Mouse (Mus musculus) layer of hippocampus, adult 2 months (tissue): ENCODE data around the gene Lrrn4cl. TPM values are rescaled to one million over a fixed set of nuclear protein-coding genes. Genes with fewer than 3 reads are reported as not detected.
"Not testable (repeated sequence)": the region's sequence is repeated elsewhere in the genome, so short reads cannot be mapped to it uniquely, and the experiment has no call there.

Source experiments
- DNase-seq, 2 experiments: peaks; one replicate each; pipeline ENCODE4 v3.0.0; 2022; ENCODE audit warnings: low spot score in 2 of 2
- H3K27ac ChIP-seq: fragments of 200-600 bp; 2 replicates; pipeline ENCODE4 v1.8.1; 2022
- H3K4me3 ChIP-seq: fragments of 200-600 bp; 2 replicates; pipeline ENCODE4 v1.8.1; 2022; ENCODE audit warnings: mild to moderate bottlenecking
- CTCF ChIP-seq: fragments of 200-600 bp; conservative IDR thresholded peaks from 2 replicates; pipeline ENCODE4 v1.8.1; 2022; ENCODE audit warnings: antibody characterized with exemption, mild to moderate bottlenecking, moderate library complexity
- total RNA-seq, 2 experiments: library from RNA; stranded (reverse); gene quantifications; 2 replicates each; pipeline ENCODE4 v1.2.3; 2021

Gene Lrrn4cl
- total RNA-seq, 2 experiments from 2014 or later, result 0.32 to 0.44 TPM

DNA sequence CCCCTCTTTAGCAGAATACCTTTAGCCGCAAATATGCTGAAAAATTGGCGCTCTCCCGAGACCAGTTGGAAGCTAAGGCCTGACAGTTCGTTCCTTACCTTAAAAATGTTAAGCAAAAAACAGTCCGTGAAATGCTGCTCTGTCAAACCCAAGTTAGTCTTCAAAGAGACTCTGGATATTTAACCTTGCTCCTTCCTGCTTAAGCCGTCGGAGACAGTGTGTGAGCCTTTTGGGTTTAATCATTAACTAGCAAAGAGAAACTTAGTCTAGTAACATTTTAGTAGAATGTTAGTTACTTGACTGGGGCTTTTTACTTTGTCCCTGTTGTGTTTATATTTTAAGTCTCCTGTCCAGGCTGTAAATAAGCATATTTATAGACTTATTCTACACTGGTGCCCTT, 29.4 kb upstream of the Lrrn4cl start:
- peak overlapping the region; percentile 93 for H3K4me3 ChIP-seq
- DNase-seq, result no peak
- TF ChIP-seq CTCF, result no peak
- H3K27ac ChIP-seq, result peak overlapping the region; percentile 99

DNA sequence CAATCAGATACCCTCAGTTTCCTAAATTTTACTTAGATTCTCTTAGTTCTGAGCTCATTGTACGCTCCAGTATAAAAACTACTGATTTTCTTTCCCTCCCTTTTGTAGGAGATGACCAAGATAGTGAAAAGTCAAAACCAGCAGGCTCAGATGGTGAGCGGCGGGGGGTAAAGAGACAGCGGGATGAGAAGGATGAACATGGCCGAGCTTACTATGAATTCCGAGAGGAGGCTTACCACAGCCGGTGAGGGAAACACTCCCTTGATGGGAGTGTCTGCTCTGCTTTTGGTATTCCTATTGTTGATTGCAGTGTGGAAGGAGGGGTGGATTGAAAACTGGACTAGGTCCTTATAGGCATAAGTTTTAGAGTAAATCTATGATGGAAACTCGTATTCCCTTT, 27.9 kb upstream of the Lrrn4cl start:
- peak overlapping the region; percentile 93 for H3K4me3 ChIP-seq
- TF ChIP-seq CTCF, result no peak
- DNase-seq, result no peak

DNA sequence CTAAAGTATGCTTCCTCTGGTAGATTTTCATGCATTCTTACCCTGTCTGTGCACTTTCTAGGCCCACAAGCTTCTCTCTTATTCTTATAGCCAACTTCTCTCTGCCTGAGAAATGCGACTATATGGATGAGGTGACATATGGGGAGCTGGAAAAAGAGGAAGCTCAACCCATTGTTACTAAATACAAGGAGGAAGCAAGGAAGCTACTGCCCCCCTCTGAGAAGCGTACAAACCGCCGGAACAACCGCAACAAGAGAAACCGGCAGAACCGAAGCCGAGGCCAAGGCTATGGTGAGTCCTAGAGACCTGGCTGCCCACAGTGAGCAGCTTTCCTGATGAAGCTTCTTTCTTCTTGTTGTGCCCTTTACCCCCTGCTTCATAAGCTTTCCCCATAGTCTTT, 20.9 kb upstream of the Lrrn4cl start, which contains the start of gene AC129217.1:
Gene AC129217.1 (plus strand): TSS at position 114 of the 400 bp plus-strand sequence.
- peak within 1 kb of the TSS; percentile 75 for H3K27ac ChIP-seq
- no peak within 1 kb of the TSS for H3K4me3 ChIP-seq
- DNase-seq, result no peak
- no peak for TF ChIP-seq CTCF

More for the DNA sequence above, 27.9 kb upstream of the Lrrn4cl start:
- H3K27ac ChIP-seq, result no peak overlapping the region

DNA sequence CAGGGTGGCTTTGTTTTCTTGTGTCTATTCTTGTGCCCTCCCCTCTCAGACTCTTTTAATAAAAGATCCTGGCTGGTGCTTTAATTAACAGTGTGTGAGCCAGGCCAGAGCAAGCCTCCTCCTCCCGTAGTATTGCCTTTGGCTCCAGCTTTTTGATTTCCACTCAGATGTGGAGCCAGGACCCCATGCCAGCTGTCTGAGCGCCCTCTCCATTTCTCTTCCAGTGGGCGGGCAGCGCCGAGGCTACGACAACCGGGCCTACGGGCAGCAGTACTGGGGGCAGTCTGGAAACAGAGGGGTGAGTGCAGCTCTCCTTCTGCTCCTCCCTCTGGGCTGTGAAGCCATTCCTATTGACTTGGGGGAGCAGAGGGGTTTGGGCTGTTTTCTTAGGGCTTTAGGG, 19.9 kb upstream of the Lrrn4cl start:
- DNase-seq, result peak in 1 of 2 experiments; percentile 50
- no peak for TF ChIP-seq CTCF
- Histone ChIP-seq H3K4me3 (no peak overlapping the region), H3K27ac (peak overlapping the region; percentile 75)

DNA sequence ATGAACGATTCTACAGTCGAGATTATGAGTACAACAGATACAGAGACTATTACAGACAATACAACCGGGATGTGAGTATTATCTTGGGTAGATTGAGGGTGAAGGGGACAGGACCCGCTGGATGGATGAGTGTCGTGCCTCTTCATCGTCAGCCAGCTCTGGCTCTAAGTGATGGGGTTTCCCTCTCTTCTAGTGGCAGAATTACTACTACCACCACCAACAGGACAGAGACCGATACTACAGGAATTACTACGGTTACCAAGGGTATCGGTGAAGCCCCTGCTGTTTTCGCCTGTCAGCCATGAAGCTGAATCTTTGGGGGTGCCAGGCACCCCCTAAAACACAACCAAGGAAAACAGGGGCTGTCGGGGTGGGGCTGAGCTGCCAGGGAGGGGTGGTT, 19.3 kb upstream of the Lrrn4cl start:
- H3K27ac ChIP-seq, result peak overlapping the region; percentile 75
- no peak for DNase-seq
- TF ChIP-seq CTCF, result peak; percentile 58
- no peak overlapping the region for H3K4me3 ChIP-seq

DNA sequence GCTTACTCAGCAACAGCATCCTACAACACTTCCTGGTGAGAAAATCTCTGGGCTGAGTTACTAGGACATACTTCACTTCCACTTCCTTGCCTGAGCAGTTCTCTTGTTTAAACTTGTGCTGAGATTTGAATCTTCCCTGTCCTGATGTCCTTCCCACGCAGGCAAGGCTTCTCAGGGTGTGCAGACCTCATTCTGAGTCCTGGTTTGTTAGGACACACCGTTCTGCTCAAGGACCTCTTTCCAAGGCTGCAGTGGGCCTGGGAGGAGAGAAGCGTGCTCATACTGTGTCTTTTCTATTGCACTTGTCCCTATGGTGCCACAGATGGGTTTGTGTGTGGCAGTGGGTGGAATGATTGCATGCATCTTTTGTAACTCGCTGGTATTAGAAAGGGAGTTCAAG, 17.6 kb upstream of the Lrrn4cl start:
- H3K27ac ChIP-seq, result peak overlapping the region; percentile 51; the same call in 1 of the 2 replicates

DNA sequence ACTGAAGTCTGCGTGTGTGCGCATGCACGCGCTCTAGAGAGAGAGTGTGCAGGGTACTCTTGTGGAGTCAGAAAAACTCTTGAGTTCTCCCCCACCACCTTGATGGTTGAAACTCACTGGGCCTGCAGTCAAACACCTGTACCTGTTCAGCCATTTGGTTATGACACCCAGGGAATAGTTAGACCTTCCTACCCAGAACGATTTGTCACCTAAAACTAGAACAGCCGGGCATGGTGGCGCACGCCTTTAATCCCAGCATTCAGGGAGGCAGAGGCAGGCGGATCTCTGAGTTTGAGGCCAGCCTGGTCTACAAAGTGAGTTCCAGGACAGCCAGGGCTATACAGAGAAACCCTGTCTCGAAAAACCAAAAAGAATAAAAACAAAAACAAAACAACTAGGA, 14.2 kb upstream of the Lrrn4cl start:
- H3K4me3 ChIP-seq, H3K27ac ChIP-seq, DNase-seq: not testable (repeated sequence)

More for the DNA sequence above, 17.6 kb upstream of the Lrrn4cl start:
- no peak for TF ChIP-seq CTCF
- no peak overlapping the region for H3K4me3 ChIP-seq
- no peak for DNase-seq

DNA sequence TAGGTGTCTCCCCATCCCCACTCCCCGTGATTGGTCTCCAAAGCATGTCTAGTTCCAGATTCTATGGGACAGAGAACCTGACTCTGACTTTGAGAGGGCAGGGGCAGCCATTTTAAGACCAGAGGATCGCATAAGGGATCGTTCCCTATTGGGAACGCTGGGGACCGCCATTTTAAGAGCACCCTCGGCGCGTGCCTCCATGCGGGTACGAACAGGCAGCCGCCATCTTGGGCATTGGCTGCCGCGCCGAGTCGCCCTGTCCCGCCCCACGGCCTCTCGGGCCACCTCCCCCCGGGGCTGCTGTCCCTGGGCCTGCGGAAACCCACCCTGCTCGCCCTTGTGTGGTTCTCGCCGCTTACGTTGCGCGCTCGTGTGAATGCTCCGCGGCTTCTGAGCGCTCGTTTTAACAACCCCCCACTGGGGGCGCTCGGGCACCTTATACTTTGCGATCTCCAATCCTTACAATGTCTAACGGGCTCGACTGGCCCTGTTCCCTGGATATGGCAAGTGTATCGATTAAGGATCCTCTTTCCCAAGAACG, 13.2 kb upstream of the Lrrn4cl start, which contains the start of gene Bscl2:
Gene Bscl2 (plus strand): TSS at position 217 of the 541 bp plus-strand sequence.
- peak; percentile 85 for TF ChIP-seq CTCF
- Histone ChIP-seq H3K4me3 (peak within 1 kb of the TSS; percentile 80), H3K27ac (peak within 1 kb of the TSS; percentile 97)
- peak; percentile 78 to 88 for DNase-seq

DNA sequence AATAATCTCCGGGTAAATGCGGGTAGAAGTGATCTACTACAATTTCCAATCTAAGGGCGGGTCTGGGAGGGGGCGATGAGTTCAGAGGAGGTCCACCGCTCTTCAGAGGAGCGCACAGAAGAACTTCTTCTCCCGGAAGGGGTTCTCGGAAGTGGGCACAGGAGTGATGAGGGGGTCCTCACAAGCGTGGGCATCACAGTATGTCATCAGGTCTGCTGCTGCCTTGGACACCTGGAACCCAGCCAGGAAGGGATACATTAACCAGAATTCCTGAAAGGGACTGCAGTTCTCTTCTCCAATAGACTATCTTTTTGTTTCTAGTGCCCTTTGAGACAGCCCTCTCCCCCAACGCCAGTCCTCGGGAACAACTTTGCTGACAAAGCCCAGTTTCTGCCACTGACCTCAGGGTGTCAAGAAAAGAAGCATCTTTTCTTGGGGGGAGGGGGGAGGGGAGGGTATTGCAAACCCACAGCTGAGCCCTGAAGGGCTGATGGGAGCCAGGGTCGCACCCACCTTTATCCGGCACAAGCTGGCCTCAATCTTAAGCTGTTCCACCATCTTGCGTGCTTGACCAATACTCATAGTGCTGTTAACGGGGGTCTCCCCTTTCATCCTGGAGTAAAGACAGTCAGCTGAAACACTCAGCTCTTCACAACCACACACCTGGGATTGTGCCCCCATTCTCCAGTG, 12.4 kb upstream of the Lrrn4cl start:
- no peak for DNase-seq
- no peak for TF ChIP-seq CTCF
- Histone ChIP-seq H3K4me3 (peak overlapping the region; percentile 80), H3K27ac (peak overlapping the region; percentile 97)

DNA sequence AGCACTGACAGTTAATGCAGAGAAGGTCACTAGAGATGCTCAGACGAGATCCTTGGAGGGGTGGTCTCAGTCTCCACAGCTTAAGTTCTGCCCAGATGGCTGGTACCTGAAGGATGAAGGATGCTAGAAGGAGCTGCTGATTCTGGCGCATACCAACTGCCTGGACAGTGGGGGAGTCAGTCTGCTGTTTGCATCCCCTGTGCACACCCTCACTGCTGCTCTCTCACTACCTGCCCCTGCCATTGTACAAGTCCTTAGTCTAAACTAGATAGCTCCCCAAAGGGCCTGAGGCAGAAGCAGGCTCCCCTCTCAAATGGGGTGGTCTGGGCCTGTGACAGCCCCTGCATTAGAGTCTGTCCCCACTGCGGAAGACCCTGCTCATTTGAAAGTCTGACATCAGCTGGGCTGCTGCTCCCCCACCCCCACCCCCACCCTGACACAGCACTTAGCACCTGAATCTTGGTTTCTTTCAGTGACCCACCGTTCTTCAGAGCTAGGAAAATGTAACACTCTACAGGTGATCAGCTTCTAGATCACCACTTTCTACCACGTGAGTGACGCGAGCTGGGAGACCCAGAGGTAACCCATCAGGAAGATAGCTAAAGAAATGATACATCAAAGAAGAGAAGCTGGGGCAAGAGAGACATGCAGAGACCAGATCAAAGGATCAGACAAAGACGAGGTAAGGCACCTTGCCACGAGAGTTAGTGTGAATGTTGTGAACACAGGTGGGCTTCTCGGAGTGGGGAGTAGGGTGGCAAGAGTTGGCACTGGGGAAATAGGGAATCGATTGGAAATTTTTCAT, 11.3 kb upstream of the Lrrn4cl start, which contains the start of gene Gng3:
Gene Gng3 (minus strand): TSS at position 92 of the 805 bp plus-strand sequence.
- H3K27ac ChIP-seq, result peak within 1 kb of the TSS; percentile 97
- DNase-seq, result peak; percentile 74 to 88
- peak within 1 kb of the TSS; percentile 80 for H3K4me3 ChIP-seq
- TF ChIP-seq CTCF, result no peak

DNA sequence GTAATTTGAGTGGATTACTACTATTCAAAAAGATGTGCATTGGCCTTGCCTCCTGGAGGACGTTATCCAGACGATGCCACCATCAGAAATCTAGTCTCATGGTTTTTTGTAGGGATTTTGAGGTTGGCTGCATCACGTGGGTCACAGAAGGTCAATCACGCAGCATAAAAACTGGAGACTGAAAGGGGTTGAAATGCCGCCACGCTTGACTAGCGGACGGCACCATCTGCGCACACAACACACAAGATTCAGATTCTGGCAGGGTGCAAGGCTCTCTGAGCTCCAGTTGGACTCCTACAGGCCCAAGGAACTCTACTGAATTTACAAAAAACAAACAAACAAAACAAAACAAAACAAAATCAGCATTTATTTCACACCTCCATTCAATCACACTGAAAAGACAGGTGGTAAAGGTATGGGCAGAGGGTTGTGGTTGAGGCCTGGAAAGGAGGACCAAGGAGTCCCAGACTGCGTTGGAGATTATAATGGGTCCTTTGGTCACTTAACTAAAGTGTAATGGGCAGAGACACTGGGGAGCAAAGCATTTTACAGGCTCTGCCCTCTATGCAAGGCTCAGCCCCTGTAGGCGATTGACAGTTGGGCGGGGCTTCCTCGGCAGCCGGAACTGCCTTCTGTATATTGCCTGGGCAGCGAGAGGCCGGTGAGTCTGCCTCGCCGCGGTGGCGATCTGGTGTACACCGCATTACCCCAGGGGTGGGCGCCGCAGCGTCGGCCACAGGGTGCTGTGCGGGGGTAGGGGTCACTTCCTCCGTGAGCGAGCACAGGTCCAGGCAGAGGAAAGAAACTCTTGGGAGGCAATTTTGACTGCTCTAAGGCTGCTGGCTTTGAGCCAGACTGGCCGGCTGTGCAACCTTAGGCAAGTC, 10.4 kb upstream of the Lrrn4cl start:
- H3K27ac ChIP-seq, result peak overlapping the region; percentile 97
- no peak for TF ChIP-seq CTCF
- DNase-seq, result peak; percentile 64 to 80
- peak overlapping the region; percentile 80 for H3K4me3 ChIP-seq

DNA sequence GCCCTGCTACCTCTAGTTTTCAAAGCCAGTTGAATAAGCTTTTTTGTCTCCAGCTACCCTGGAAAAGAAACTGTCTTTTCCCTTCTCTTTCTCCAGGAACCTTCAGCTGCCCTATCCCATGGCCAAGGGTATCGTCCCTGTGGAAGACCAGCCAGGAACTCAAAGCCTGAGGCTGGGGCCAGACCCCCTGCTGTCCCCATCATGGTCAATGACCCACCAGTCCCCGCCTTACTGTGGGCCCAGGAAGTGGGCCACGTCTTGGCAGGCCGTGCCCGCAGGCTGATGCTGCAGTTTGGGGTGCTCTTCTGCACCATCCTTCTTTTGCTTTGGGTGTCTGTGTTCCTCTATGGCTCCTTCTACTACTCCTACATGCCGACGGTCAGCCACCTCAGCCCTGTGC, 9.6 kb upstream of the Lrrn4cl start:
- H3K27ac ChIP-seq, result peak overlapping the region; percentile 97; the same call in 1 of the 2 replicates
- DNase-seq, result no peak

More for the DNA sequence above, 9.6 kb upstream of the Lrrn4cl start:
- H3K4me3 ChIP-seq, result peak overlapping the region; percentile 80
- TF ChIP-seq CTCF, result no peak
